Mouse (Mus musculus) CD8-positive naive resting alpha-beta T cell, adult 2 months (primary cell): ENCODE results near the gene Tnfsf11.
A peak's percentile ranks its signal among the peaks of the same experiment; 100 is the strongest.

Source experiments
- DNase-seq, 2 experiments: peaks; one replicate each; pipeline ENCODE4 v3.0.0; 2022; ENCODE audit warnings: low read depth in 2 of 2, low spot score in 2 of 2

The Tnfsf11 gene

GRCm38 (mm10) chr14:78307286-78308237, at the start of gene Tnfsf11:
TSS of gene Tnfsf11 (minus strand) at chr14:78308043.
- DNase-seq = peak in 1 of 2 experiments; percentile 9

GRCm38 (mm10) chr14:78356764-78357163, 48.9 kb upstream of the Tnfsf11 start:
- DNase-seq = peak; percentile 8 to 14

- DNase-seq = no peak
Measured at GRCm38 (mm10) chr14:78355381-78355780, 47.5 kb upstream of the Tnfsf11 start.

GRCm38 (mm10) chr14:78352865-78353264, 45.0 kb upstream of the Tnfsf11 start:
- no peak for DNase-seq

GRCm38 (mm10) chr14:78351544-78351943, 43.7 kb upstream of the Tnfsf11 start:
- DNase-seq = no peak

GRCm38 (mm10) chr14:78347715-78348114, 39.9 kb upstream of the Tnfsf11 start:
- DNase-seq = no peak

GRCm38 (mm10) chr14:78343007-78343406, 35.2 kb upstream of the Tnfsf11 start:
- DNase-seq = no peak

- DNase-seq = no peak
Measured at GRCm38 (mm10) chr14:78342146-78342545, 34.3 kb upstream of the Tnfsf11 start.

- no peak for DNase-seq
Measured at GRCm38 (mm10) chr14:78333341-78333740, 25.5 kb upstream of the Tnfsf11 start.

GRCm38 (mm10) chr14:78331368-78331767, 23.5 kb upstream of the Tnfsf11 start:
- no peak for DNase-seq

GRCm38 (mm10) chr14:78330576-78331300, 22.9 kb upstream of the Tnfsf11 start:
- no peak for DNase-seq

- no peak for DNase-seq
Measured at GRCm38 (mm10) chr14:78329765-78330451, 22.1 kb upstream of the Tnfsf11 start.

- no peak for DNase-seq
Measured at GRCm38 (mm10) chr14:78323356-78323755, 15.5 kb upstream of the Tnfsf11 start.

GRCm38 (mm10) chr14:78322916-78323315, 15.1 kb upstream of the Tnfsf11 start:
- DNase-seq = no peak

- no peak for DNase-seq
Measured at GRCm38 (mm10) chr14:78320248-78320647, 12.4 kb upstream of the Tnfsf11 start.

GRCm38 (mm10) chr14:78319580-78319979, 11.7 kb upstream of the Tnfsf11 start:
- no peak for DNase-seq

GRCm38 (mm10) chr14:78319000-78319399, 11.2 kb upstream of the Tnfsf11 start:
- DNase-seq = no peak

GRCm38 (mm10) chr14:78317623-78318022, 9.8 kb upstream of the Tnfsf11 start:
- DNase-seq = no peak

- DNase-seq = no peak
Measured at GRCm38 (mm10) chr14:78300914-78301313, 6.9 kb downstream of the Tnfsf11 start.

- DNase-seq = no peak
Measured at GRCm38 (mm10) chr14:78292687-78293086, 15.2 kb downstream of the Tnfsf11 start.

GRCm38 (mm10) chr14:78289912-78290523, 17.8 kb downstream of the Tnfsf11 start:
- DNase-seq = no peak
